Mouse (Mus musculus) T-cell, adult 2 months (primary cell): Measurements from ENCODE around the gene Ms4a10.

Experiments used
- DNase-seq: peaks from one replicate; pipeline ENCODE4 v3.0.0; 2022; ENCODE audit warnings: low spot score

The Ms4a10 gene

DNA sequence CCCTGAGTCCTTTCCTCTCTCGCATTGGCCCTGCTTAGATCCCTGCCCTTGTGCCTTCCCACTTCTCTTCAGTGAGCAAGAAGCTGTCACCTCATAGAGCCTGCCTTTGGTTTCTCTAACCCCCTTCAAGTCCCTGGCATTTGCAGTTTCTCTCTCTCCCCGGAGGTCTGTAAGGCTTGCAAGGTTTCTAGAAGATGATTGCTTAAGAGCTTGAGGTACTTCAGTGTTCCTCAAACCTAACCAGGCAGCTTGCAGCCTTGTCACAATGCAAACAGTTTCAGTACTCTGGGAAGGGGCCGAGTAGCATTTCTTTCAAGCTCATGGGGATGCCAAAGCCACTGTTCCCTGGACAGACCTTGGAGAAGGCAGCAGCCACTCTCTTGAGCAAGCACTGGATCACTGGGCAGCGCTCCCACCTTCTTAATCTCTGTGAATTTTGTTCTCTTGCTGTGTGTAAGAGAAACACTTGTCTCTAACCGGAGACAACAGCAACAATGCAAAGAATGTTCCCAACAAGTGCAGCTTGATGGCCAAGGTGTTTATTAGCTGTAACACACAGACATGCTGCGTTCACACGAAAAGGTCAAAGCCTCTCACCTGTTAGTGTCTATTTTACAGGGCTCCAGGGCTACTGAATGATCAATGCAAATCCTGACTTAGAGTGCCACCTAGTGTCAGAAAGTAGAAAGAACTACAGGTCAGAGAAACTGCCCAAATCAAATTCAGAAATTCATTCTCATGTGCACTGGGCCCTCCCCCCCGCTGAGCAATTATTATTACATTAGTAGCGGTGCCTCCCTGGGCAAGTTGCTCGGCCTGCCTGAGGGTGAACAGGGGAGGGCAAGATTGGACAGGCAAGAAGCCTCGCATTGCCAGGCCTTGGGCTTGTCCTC, 15.1 kb downstream of the Ms4a10 start:
- peak; percentile 56 for DNase-seq

GRCm38 (mm10) chr19:10952021-10952939, 22.2 kb downstream of the Ms4a10 start:
- DNase-seq: no peak

DNA sequence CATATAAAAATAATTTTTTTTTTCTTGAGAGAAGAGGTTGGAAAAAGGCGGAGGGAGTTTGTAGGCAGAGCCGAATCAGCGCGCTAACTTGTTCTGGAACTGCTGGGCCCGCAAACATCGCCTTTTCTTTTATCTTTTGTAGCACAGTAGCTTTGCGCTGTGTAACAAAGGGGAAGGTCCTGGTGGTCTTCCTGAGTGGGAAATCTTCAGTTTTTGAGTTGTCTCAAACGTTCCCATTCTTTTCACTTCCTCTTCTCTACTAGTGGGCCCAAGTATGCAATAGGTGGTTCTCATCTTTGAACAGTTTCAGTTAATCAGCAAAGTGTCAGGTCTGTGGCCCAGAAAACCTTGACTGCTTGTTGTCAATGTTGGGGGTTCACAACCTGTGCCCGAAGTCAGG, 24.9 kb downstream of the Ms4a10 start:
- DNase-seq: no peak

GRCm38 (mm10) chr19:10949112-10949511, 25.4 kb downstream of the Ms4a10 start, which contains the start of gene Ccdc86:
Gene Ccdc86, minus strand, starts transcription at chr19:10949266.
- peak; percentile 97 for DNase-seq

GRCm38 (mm10) chr19:10948416-10948815, 26.1 kb downstream of the Ms4a10 start:
- peak; percentile 12 for DNase-seq

- no peak for DNase-seq
Observed at GRCm38 (mm10) chr19:10947219-10947618, 27.3 kb downstream of the Ms4a10 start.

GRCm38 (mm10) chr19:10946506-10946905, 28.0 kb downstream of the Ms4a10 start:
- DNase-seq: no peak

GRCm38 (mm10) chr19:10943955-10944354, 30.5 kb downstream of the Ms4a10 start:
- no peak for DNase-seq

- DNase-seq: no peak
Observed at GRCm38 (mm10) chr19:10940801-10941457, 33.5 kb downstream of the Ms4a10 start.

DNA sequence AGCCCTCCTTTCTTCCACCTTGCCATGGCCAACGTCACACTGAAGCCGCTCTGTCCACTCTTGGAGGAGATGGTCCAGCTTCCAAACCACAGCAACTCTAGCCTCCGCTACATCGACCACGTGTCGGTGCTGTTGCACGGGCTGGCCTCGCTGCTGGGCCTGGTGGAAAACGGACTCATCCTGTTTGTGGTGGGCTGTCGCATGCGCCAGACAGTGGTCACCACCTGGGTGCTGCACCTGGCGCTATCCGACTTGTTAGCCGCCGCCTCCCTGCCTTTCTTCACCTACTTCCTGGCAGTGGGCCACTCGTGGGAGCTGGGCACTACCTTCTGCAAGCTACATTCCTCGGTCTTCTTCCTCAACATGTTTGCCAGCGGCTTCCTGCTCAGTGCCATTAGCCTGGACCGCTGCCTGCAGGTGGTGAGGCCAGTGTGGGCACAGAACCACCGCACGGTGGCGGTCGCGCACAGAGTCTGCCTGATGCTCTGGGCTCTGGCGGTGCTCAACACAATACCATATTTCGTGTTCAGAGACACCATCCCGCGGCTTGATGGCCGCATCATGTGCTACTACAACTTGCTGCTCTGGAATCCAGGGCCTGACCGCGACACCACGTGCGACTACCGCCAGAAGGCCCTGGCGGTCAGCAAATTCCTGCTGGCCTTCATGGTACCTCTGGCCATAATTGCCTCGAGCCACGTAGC, 34.2 kb downstream of the Ms4a10 start:
- DNase-seq: peak; percentile 58

DNA sequence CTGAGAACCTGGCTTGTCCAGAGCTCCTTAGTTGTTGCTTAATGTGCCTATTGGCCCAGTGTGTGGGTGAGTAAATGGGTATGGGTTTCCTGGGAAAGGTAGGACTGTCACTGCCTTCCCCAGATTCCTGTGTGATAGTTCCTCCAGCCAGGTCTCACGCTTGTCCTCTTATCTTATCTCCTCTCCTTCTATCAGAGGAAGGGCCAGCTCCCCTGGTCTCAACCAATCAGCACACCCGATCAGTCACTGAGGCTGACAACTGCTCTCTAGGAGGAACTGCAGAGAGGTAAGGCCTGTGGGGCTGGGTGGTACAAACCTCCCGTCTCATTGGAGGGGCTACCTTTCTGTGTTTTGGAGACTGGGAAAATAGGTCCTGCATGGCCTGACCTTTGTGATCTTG, 35.7 kb downstream of the Ms4a10 start:
- DNase-seq: no peak

DNA sequence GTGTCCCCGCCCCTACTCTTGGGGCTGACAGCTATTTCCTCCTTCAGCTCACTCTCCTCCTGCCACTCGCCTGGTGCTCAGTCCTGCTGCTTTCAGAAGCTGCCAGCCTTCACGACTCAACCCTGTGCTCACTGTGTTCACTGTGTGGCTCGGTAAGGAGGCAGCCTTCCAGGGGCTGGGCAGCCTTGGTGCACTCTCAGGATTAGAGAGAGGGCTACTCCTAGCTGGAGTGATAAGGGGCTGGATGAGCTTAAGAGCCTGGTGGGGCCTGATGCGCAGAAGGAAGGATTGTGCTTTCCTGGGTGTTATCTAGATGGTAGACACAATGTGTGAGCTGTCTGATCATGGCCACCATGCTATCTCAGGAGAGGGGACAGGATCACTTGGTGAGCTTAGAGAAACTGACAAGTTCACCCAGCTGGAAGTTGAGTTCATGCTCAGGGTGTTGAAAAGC, 37.3 kb downstream of the Ms4a10 start, which contains the start of gene Ptgdr2:
Gene Ptgdr2, plus strand, starts transcription at position 51 of the 454 bp plus-strand sequence.
- no peak for DNase-seq

DNA sequence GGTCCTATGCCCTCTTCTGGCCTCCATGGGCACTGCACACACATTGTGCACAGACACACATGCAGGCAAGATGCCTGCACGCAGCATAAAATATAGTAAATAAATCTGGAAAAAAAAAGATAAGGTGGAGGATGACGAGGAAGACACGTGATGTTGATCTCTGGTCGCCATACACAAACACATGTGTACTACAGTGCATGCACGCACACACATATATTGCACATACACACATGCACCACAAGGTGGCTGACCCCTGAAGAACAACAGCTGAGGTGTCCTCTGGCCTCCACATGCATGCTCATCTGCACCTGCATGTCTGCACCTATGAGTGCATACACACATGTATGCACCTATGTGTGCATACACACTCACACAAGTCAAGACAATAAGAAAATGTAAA, 38.4 kb downstream of the Ms4a10 start:
- DNase-seq: no peak

DNA sequence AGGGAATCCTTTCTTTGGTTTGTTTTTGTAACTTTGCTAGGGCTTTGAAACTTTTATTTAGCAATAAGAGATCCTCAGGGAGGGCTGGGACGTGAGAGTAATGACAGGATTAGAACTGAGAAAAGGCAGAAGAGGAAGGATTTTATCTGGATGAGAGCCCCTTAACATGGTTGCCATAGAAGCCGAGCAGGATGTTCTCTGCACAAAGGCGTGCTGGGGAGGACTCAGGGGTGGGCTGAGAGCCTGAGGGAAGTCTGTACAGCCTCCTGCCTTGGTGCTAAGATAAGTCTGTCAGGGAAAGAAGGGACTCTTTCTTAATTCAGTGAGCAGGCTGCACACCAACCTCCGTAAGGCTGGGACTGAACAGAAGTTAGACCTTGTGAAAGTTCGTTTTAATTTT, 39.4 kb downstream of the Ms4a10 start:
- DNase-seq: no peak

- DNase-seq: no peak
Observed at GRCm38 (mm10) chr19:10930641-10931040, 43.8 kb downstream of the Ms4a10 start.

DNA sequence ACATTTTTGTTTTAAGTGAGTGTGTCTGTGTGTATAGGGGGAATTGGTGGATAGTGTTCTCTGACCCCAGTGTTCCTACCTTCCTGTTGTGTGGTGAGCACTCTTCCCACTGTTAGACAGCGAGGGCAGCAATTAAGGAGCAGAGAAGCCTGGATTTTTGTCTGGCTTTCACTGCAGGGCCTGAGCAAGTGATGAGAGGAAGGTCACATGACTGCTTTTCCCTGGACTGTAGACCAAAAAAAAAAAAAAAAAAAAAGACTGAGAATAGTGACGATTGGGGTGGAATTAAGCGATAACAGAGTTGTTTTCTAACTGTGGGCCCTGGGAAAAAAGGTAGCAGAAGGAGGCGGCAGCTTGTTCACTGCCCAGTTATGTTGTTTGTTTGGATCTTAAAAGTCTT, 47.8 kb downstream of the Ms4a10 start:
- DNase-seq: no peak

GRCm38 (mm10) chr19:10926123-10926621, 48.3 kb downstream of the Ms4a10 start:
- no peak for DNase-seq

GRCm38 (mm10) chr19:10924220-10924619, 50.2 kb downstream of the Ms4a10 start:
- no peak for DNase-seq

- DNase-seq: no peak
Observed at GRCm38 (mm10) chr19:10921058-10921457, 53.4 kb downstream of the Ms4a10 start.

GRCm38 (mm10) chr19:10920532-10920931, 53.9 kb downstream of the Ms4a10 start, which contains the start of gene Zp1:
Gene Zp1, minus strand, starts transcription at chr19:10920632.
- DNase-seq: no peak
